Mouse (Mus musculus) skeletal muscle tissue, adult 2 months (tissue): ENCODE measurements around the gene Col9a2.
A peak's percentile ranks its signal among the peaks of the same experiment; 100 is the strongest.

Experiments used
- DNase-seq: peaks from one replicate; pipeline ENCODE4 v3.0.0-alpha.2; 2012; ENCODE audit warnings: low read depth, low spot score

Col9a2 gene

GRCm38 (mm10) chr4:121080395-121080794 lies 41.2 kb downstream of the Col9a2 start:
- peak; percentile 9 for DNase-seq

- DNase-seq = no peak
Measured at GRCm38 (mm10) chr4:121084506-121084905, 45.3 kb downstream of the Col9a2 start.

- DNase-seq = no peak
Measured at GRCm38 (mm10) chr4:121088696-121089095, 49.5 kb downstream of the Col9a2 start.

GRCm38 (mm10) chr4:121090211-121090610 lies 51.0 kb downstream of the Col9a2 start:
- DNase-seq = no peak

GRCm38 (mm10) chr4:121097650-121098378 lies 58.6 kb downstream of the Col9a2 start, which contains the start of gene Zmpste24:
Gene Zmpste24 (minus strand): TSS chr4:121098241.
- peak; percentile 61 for DNase-seq

GRCm38 (mm10) chr4:121103304-121103703 lies 64.1 kb downstream of the Col9a2 start:
- DNase-seq = no peak
